Mouse (Mus musculus): ENCODE data around the gene Dnajb14. TPM values are rescaled to one million over a fixed set of nuclear protein-coding genes. Genes with fewer than 3 reads are reported as not detected.

The Dnajb14 gene
- polyA plus RNA-seq, 1 experiment: 2.9 TPM

DNA sequence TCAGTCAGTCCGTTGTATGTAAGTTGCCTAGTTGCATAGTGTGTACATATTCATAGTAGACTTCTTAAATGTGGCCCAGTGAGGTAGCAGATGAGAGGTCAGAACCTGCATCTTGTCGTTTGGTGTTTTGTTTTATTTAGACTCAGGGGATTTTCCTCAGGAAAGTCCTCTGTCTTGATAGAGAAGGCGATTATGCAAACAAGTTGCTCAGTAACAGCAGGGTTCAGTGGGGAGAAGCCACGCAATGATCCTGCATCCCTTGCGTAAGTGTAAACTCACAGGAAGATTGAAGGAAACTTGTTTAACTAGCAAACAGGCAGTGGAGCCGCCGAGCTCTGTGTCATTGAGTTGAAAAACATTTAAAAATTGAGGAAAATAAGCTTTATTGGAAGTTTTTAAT lies 20.5 kb downstream of the Dnajb14 start:
- no peak overlapping the region for H3K27ac ChIP-seq (ENCODE audit: control insufficient read depth, insufficient read depth, low read length)
- no peaks in the 10 kb centered on the region for H3K4me1 ChIP-seq (replicated peaks; ENCODE audit: control insufficient read depth, insufficient read depth, low read length)
- H3K36me3 ChIP-seq (ENCODE audit: control insufficient read depth, insufficient read depth, low read length): no peaks in the 10 kb centered on the region
- TF ChIP-seq CTCF (IDR thresholded peaks at IDR 0.05; ENCODE audit: borderline replicate concordance, control insufficient read depth, extremely low read depth, insufficient read depth, low read length, poor library complexity): no peak
- TF ChIP-seq POLR2A (IDR thresholded peaks at IDR 0.05; ENCODE audit: control insufficient read depth, extremely low read depth, insufficient read depth, low read length, poor library complexity): no peak
- 93% methylated on average over 7 of the region's 7 CpGs for WGBS
- DNase-seq: no peak
- no peaks in the 10 kb centered on the region for H3K27me3 ChIP-seq (ENCODE audit: control insufficient read depth, insufficient read depth, low read length)
- H3K4me3 ChIP-seq (ENCODE audit: control insufficient read depth, insufficient read depth, low read length): no peak overlapping the region

DNA sequence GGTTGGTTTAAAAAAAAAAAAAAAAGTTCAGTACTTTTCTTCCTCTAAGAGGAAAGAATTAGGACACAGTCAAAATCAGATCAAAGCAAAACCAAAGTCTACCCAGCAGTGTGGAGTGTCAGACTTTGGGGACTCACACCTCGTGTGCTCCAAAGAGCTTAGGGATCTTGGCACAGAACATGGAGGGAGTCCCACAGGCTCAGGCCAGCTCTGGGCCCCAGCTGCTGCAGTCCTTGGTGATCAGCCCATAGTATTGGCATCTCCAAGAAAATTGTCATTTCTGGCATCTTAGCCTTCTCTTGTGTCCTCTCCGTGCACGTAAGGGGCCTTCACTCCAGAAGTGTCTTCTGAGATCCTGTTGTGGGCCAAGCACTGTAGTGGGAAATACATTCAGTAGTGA lies 23.6 kb downstream of the Dnajb14 start:
- no peak overlapping the region for H3K27ac ChIP-seq (ENCODE audit: control insufficient read depth, insufficient read depth, low read length)
- WGBS: 87% methylated on average over 3 of the region's 3 CpGs
- H3K27me3 ChIP-seq (ENCODE audit: control insufficient read depth, insufficient read depth, low read length): no peaks in the 10 kb centered on the region
- no peaks in the 10 kb centered on the region for H3K4me1 ChIP-seq (replicated peaks; ENCODE audit: control insufficient read depth, insufficient read depth, low read length)
- H3K4me3 ChIP-seq (ENCODE audit: control insufficient read depth, insufficient read depth, low read length): no peak overlapping the region
- TF ChIP-seq CTCF (IDR thresholded peaks at IDR 0.05; ENCODE audit: borderline replicate concordance, control insufficient read depth, extremely low read depth, insufficient read depth, low read length, poor library complexity): no peak
- no peak for TF ChIP-seq POLR2A (IDR thresholded peaks at IDR 0.05; ENCODE audit: control insufficient read depth, extremely low read depth, insufficient read depth, low read length, poor library complexity)
- no peaks in the 10 kb centered on the region for H3K36me3 ChIP-seq (ENCODE audit: control insufficient read depth, insufficient read depth, low read length)
- no peak for DNase-seq

DNA sequence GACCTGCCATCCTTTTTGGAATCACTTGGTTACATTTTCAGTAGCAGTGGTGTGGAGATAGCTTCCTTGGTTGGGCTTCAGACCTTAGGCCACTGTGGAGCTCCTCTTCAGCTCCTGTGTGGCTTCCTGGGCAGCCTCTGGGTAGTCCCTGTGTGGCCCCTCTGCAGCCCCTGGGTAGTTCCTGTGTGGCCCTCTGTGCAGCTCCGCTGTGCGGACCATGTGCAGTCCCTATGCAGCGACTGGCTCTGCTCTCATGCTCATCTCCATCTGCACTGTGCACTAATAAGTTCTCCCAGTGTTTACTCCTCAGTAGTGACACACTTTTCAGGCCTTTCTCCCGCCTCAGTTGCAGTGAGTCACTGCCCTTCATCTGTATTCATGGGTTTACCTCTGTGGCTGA lies 24.6 kb downstream of the Dnajb14 start:
- H3K4me1 ChIP-seq (replicated peaks; ENCODE audit: control insufficient read depth, insufficient read depth, low read length): no peaks in the 10 kb centered on the region
- H3K27ac ChIP-seq (ENCODE audit: control insufficient read depth, insufficient read depth, low read length): no peak overlapping the region
- whole genome bisulfite sequencing: 97% methylated on average over 4 of the region's 4 CpGs
- no peaks in the 10 kb centered on the region for H3K27me3 ChIP-seq (ENCODE audit: control insufficient read depth, insufficient read depth, low read length)
- H3K36me3 ChIP-seq (ENCODE audit: control insufficient read depth, insufficient read depth, low read length): no peaks in the 10 kb centered on the region
- H3K4me3 ChIP-seq (ENCODE audit: control insufficient read depth, insufficient read depth, low read length): no peak overlapping the region
- TF ChIP-seq POLR2A (IDR thresholded peaks at IDR 0.05; ENCODE audit: control insufficient read depth, extremely low read depth, insufficient read depth, low read length, poor library complexity) (no peak), CTCF (IDR thresholded peaks at IDR 0.05; ENCODE audit: borderline replicate concordance, control insufficient read depth, extremely low read depth, insufficient read depth, low read length, poor library complexity) (no peak)
- DNase-seq: no peak

DNA sequence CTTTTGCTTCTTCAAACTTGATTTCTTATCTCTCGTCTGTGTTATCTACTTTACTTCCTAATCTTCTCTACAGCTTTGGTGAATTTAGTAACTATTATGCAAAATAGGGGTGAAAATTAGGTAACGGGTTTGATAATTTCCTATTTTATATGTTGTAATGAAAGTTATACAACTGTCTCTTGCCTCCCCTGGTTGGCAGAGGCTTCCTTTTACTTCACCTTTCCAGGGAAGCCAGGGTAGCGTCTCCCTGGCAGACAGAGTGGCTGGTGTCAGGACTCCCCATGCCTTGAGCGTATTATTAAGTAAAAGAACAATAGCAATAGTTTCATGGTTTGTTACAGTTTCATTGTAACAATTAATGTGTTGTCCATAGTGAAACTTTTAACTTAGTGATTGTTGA lies 26.3 kb downstream of the Dnajb14 start:
- H3K4me3 ChIP-seq (ENCODE audit: control insufficient read depth, insufficient read depth, low read length): no peak overlapping the region
- H3K4me1 ChIP-seq (replicated peaks; ENCODE audit: control insufficient read depth, insufficient read depth, low read length): no peaks in the 10 kb centered on the region
- no peaks in the 10 kb centered on the region for H3K27me3 ChIP-seq (ENCODE audit: control insufficient read depth, insufficient read depth, low read length)
- H3K27ac ChIP-seq (ENCODE audit: control insufficient read depth, insufficient read depth, low read length): no peak overlapping the region
- no peak for DNase-seq
- no peak for TF ChIP-seq CTCF (IDR thresholded peaks at IDR 0.05; ENCODE audit: borderline replicate concordance, control insufficient read depth, extremely low read depth, insufficient read depth, low read length, poor library complexity)
- TF ChIP-seq POLR2A (IDR thresholded peaks at IDR 0.05; ENCODE audit: control insufficient read depth, extremely low read depth, insufficient read depth, low read length, poor library complexity): no peak
- WGBS: 96% methylated on average over 4 of the region's 4 CpGs
- no peaks in the 10 kb centered on the region for H3K36me3 ChIP-seq (ENCODE audit: control insufficient read depth, insufficient read depth, low read length)

DNA sequence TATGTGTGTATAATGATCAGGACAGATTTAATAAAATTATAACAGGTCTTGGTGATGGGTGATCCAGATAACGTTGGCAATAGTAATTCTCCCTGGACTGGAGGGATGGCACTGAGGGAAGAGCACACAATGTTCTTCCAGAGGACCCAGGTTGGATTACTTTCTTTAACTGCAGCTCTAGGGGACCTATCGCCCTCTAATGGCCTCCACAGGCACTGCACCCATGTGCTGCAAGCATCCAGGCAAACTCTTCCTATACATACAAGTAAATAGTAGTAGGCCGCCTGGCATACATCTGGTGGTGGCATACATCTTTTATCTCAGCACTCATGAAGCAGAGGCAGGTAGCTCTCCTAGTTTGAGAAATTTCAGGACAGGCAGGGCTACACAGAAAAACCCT lies 27.7 kb downstream of the Dnajb14 start:
- peak; percentile 22 for DNase-seq
- 92% methylated on average over 3 of the region's 3 CpGs for WGBS
- Histone ChIP-seq H3K36me3 (ENCODE audit: control insufficient read depth, insufficient read depth, low read length) (no peaks in the 10 kb centered on the region), H3K27ac (ENCODE audit: control insufficient read depth, insufficient read depth, low read length) (no peak overlapping the region), H3K4me1 (replicated peaks; ENCODE audit: control insufficient read depth, insufficient read depth, low read length) (no peaks in the 10 kb centered on the region), H3K27me3 (ENCODE audit: control insufficient read depth, insufficient read depth, low read length) (no peaks in the 10 kb centered on the region), H3K4me3 (ENCODE audit: control insufficient read depth, insufficient read depth, low read length) (no peak overlapping the region)
- no peak for TF ChIP-seq CTCF (IDR thresholded peaks at IDR 0.05; ENCODE audit: borderline replicate concordance, control insufficient read depth, extremely low read depth, insufficient read depth, low read length, poor library complexity)
- TF ChIP-seq POLR2A (IDR thresholded peaks at IDR 0.05; ENCODE audit: control insufficient read depth, extremely low read depth, insufficient read depth, low read length, poor library complexity): no peak

DNA sequence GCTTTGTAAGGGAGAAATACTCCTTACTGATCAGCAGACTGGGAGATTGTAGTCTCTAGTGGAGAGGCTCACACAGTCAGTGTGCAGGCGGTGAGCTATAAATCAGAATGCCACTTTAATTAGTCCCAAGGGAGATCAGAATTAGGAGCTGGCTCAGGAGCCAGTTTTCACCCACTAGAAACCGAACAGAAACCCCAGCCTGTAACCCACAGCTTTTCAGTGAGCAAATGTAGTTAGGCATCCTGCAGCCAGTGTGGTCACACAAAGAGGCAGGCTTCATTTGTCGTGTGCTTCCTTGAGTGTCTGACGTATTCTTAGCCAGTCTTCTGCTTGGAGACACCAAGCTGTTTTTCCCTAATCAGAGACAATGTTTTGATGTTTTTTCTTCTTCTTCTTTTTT lies 28.9 kb downstream of the Dnajb14 start:
- no peak for DNase-seq
- H3K27me3 ChIP-seq (ENCODE audit: control insufficient read depth, insufficient read depth, low read length): no peaks in the 10 kb centered on the region
- no peak overlapping the region for H3K27ac ChIP-seq (ENCODE audit: control insufficient read depth, insufficient read depth, low read length)
- H3K36me3 ChIP-seq (ENCODE audit: control insufficient read depth, insufficient read depth, low read length): no peaks in the 10 kb centered on the region
- H3K4me3 ChIP-seq (ENCODE audit: control insufficient read depth, insufficient read depth, low read length): no peak overlapping the region
- no peaks in the 10 kb centered on the region for H3K4me1 ChIP-seq (replicated peaks; ENCODE audit: control insufficient read depth, insufficient read depth, low read length)
- 81% methylated on average over 4 of the region's 4 CpGs for WGBS
- no peak for TF ChIP-seq CTCF (IDR thresholded peaks at IDR 0.05; ENCODE audit: borderline replicate concordance, control insufficient read depth, extremely low read depth, insufficient read depth, low read length, poor library complexity)
- TF ChIP-seq POLR2A (IDR thresholded peaks at IDR 0.05; ENCODE audit: control insufficient read depth, extremely low read depth, insufficient read depth, low read length, poor library complexity): no peak

DNA sequence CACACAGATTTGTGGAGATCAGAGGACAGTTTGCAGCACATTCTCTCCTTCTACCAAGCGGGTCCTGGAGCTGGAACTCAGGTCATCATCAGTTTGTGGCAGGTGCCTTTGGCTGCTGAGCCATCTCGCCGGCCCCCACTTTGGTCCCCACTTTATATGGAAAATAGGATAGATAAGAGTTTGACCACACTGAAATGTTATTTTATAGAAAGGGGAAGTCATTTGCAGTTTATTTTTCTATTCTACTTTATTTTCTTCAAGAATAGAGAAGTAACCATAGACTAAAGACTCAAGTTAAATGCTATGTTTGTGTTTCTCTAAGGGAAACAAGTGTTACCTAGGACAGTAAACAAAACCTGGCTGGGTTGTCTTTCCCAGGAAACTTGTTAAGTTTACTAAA lies 29.4 kb downstream of the Dnajb14 start:
- H3K27ac ChIP-seq (ENCODE audit: control insufficient read depth, insufficient read depth, low read length): no peak overlapping the region
- WGBS: 86% methylated on average over 3 of the region's 3 CpGs
- H3K4me1 ChIP-seq (replicated peaks; ENCODE audit: control insufficient read depth, insufficient read depth, low read length): no peaks in the 10 kb centered on the region
- no peak for TF ChIP-seq CTCF (IDR thresholded peaks at IDR 0.05; ENCODE audit: borderline replicate concordance, control insufficient read depth, extremely low read depth, insufficient read depth, low read length, poor library complexity)
- no peak for TF ChIP-seq POLR2A (IDR thresholded peaks at IDR 0.05; ENCODE audit: control insufficient read depth, extremely low read depth, insufficient read depth, low read length, poor library complexity)
- no peak for DNase-seq
- no peaks in the 10 kb centered on the region for H3K36me3 ChIP-seq (ENCODE audit: control insufficient read depth, insufficient read depth, low read length)
- H3K4me3 ChIP-seq (ENCODE audit: control insufficient read depth, insufficient read depth, low read length): no peak overlapping the region
- no peaks in the 10 kb centered on the region for H3K27me3 ChIP-seq (ENCODE audit: control insufficient read depth, insufficient read depth, low read length)

Data from thymus, adult 2 months (tissue).